Mouse (Mus musculus) CD4-positive helper T cell, adult 2 months (primary cell): ENCODE measurements around the gene Inhbe.

Experiments used
- DNase-seq: peaks from one replicate; pipeline ENCODE4 v3.0.0-alpha.2; 2012; ENCODE audit warnings: low read depth, missing footprints, low spot score

Inhbe gene

DNA sequence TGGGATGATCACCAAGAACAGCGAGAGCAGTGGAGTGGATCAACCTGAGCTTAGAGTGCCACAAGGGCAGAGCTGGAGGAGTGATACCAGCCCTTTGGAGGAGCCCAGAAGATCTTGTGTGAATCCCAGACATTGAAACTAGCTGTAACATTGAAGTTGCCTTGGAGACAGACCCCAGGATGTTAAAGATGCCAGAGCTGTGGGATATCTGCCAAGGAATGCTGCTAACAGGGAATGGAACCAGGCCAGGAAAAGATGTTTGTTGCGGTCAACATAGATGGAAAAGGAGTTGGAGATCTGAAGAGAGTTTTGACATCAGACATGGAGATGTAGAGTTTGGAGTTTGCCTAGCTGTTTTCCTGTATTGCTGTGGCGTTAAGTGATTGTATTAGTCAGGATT, 8.0 kb downstream of the Inhbe start:
- no peak for DNase-seq

DNA sequence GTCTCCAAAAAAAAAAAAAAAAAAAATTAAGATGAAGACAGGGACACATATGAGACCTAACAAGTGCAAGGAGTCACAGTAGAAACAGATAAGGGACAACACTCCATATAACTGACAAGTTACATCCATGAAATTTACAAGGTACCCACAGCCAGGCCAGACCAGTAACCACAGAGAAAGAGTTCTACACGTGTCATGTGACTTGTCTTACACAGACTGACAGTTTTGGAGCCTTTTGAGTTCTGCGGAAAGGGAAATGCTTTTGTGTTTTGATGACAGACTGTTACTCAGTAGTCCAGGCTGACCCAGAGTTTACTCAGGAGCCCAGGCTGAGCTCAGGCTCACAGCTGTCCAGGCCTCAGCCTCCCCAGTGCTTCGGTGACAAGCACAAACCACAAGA, 11.2 kb downstream of the Inhbe start:
- DNase-seq: no peak

DNA sequence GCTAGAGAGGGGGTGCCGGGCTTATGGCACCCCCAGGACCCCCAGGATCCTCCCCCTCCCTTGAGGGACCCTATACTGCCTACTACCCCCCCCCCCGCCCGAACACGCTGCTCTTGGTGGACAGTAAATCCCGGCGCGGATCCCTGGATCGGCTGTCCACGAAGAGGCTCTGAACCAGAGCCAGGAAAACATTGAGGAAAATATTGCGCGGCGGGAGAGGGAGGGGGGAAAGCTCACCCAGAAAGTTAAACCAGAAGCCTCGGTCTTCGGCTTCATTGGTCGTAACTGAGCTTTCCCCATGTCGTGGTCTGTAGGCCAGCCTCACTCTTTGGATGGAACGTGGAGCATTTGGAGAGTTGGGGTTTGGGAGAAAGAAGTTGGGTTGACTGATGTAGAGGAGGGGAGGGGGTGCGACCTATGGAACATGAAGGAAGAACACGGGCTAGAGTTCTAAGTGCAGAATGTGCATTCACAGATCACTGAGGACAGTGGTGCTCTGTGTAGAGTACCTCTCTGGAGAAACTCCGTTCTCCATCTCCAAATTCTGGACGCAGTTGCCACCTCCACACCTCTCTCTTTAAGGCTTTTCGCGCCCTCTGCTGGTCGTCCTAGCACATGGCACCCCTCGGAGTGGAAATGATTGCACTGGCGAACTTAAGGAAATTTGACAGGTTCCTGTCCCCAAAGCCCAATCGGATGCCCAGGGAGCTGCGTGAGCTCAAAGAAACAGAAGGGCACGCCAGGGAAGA, 12.1 kb downstream of the Inhbe start, which contains the start of gene Gli1:
Gli1 (minus strand) TSS at position 84 of the 749 bp plus-strand sequence.
- peak; percentile 84 for DNase-seq

DNA sequence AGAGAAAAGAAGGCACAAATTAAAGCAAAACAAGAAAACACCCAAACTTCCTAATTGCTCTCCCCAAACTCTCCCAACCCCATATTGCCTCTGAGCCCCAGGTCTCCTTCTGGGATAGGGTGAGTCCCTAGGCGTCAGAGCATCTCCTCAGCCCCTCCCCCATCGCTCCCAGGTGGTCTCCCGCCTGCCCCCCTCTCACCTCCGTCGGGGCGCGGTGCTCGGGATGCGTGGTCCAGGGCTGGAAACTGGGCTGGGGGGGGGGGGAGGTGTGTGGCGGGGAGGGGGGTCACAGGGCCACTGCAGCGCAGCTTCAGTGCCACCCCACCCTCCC, 12.9 kb downstream of the Inhbe start:
- no peak for DNase-seq

DNA sequence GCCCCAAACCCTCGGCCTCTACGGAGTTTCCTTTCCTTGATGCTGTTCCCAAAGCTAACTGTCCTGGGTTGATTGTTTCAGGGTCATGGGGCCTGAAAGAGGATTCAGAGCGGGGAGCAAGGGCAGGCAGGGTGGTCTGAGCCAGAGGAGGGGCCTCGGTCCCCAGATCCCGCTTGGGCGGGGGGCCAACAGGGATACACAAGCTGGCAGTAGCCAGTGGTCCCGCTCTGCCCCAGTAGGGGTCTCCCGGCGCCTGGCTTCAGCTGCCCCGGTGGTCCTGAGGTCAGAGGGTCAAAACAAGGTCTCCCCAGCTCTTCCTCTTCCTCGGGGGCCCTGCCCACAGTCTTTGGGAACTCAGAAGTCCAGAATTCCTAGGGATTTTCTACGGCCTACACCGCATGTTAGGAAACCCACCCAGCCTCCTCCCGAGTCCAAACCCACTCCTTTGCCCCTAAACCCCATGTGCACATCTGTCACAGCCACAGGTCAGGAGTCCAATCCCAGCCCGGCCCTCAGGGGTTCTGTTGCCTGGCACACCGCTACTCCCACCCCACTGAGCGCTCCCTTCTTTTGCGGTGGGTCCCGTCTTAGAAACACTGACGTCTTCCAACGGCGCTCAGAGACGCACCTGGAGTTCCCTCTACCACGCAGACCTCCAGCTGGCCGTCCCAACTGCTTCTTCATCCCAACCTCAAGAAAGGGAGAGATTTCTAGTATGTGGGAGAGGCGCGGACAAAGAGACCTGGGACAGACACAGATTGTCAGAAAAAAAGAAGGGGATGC, 13.4 kb downstream of the Inhbe start:
- DNase-seq: peak; percentile 18

DNA sequence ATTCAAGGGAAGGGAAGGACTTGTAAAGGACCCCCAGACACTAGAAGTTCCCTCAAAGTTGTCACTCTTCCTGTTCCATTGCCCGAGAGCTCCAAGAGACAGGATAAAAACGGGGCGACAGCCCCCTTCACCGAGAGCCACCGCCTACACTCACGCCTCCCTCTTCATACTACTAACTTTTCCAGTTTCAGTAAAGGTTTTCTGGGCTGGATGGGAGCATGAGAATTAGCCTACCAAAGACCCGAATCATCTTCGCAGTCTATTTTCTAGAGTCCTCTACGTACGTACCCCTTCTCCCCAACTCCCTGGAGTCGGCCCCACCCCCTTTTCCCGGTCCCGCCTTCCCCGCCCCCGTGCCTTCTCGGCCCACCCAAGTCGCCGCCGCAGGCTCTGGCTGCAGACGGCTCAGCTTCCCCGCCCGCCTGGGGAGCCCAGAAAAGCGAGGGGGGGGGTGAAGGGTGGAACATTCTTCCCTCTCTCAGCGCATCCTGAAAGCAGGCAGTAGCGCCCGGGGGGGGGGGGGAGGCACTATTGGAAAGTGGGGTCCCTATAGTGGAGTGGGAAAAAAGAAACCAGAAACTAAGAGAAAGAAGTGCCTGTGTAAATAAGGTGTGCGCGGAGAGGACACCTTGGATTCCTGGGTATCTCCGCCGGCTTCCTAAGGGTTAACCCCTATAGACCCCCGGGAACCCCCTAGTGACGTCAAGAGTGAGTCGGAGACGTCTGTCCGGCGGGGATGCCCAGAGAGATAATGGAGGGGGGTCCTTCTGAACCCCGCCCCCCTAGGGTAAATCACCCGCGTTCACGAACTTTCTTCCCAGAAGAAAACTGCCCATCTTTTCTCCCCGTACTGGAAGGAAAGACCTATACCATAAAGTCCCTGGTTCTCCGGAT, 14.3 kb downstream of the Inhbe start:
- DNase-seq: peak; percentile 43

DNA sequence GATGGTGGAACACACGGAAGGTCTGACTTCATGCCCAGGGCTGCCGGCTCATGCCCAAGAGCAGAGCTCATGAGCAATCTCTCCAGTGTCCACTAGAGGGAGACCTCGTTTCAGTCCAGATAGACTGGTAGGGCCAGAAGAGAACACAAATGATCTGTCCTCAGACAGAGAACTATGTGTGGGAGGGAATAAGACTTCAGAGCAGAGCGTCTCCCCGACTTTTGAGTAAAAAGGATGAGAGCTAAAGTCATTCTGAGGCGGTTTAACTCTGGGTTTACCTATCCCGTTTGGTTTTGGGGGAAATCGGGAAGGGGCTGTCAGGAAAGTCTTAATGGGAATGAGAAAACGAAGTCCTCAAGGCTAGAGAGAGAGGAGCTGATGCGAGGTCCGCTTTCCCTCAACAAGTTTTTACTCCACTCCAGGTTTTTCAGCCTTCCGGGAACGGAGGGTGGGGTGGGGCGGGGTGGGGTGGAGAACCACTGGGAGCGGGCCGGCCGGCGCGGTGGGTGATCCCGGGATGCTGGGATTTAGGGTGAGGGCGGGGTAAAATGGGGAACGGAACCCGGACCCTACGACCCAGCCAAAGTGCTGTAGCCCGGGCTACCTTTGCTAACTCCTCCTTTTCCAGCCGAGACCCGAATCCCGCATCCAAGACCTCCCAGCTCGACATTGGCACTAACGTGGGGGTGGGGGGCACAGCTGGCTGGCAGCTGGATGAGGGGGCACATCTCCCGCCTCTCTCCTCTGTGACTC, 15.1 kb downstream of the Inhbe start:
- peak; percentile 90 for DNase-seq

DNA sequence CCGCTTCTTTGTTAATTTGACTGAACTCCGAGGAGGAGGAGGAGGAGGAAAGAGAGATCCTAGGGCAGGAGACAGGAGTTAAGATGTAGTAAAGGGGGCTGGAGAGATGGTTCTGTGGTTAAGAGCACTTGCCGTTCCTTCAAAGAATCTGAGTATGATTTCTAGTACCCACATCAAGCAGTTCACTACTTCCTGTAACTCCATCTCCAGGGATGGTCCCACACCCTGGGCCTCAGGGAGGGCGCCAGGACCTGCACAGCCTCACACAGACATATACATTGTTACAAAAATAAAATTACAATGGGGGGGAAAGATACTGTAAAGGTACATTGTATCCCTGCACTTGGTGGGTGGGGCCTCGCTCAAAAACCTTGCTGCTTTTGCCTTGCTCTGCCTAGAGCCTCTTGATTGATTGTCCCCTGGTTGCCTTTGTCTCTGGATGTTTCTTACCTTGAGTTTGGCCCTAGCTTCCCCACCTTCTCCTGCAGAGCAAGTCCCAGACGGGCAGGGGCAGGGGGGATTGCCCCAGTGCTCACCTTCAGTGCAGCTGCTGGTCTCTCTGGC, 16.6 kb downstream of the Inhbe start:
- DNase-seq: peak; percentile 58

DNA sequence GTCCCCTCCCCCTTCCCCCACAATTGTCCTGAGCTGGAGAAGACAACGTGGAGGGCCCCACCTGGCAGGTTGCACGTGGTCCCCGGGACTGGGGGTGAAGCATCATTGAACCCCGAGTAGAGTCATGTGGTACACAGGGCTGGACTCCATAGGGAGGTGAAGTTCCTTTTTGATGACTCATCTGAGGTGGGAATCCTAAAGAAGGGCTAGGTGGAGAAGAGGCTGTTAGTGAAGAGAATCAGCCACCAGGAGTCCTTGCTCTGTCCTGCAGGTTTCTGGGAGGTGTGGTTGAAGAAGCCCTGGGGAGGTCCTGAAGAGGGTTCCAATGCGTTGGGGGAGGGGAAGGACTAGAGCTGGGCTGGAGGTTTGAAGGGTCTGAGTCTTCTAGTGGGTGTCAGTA, 17.3 kb downstream of the Inhbe start:
- no peak for DNase-seq

DNA sequence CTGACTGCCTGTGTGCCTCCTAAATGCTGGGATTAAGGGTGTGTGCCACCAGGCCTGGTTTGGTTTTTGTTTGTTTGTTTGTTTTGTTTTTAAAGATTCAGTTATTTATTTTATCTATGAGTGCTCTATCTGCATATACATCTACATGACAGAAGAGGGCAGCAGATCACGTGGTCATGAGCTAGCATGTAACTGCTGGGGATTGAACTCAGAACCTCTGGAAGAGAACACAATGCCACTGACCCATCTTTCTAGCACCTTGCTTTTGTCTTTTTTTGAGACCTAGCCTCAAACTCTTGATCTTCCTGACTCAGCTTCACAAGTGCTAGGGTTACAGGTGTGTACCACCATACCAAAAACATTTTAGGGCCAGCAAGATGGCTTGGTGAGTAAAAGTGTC, 18.9 kb downstream of the Inhbe start:
- no peak for DNase-seq

DNA sequence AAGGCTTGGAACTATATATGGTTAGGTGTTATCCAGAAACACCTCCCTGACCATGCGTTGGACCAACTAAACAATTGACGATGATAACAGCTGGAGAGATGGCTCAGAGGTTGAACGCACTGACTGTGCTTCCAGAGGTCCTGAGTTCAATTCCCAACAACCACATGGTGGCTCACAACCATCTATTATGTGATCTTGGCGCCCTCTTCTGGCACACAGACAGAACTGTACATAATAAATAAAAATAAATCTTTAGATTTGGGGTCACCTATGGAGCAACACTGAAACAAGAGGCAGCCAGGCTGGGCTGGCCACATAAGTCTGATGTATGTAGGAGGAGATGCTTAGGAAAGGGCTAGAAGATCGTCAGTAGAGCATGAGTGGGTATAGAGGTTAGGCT, 21.1 kb downstream of the Inhbe start:
- peak; percentile 49 for DNase-seq

DNA sequence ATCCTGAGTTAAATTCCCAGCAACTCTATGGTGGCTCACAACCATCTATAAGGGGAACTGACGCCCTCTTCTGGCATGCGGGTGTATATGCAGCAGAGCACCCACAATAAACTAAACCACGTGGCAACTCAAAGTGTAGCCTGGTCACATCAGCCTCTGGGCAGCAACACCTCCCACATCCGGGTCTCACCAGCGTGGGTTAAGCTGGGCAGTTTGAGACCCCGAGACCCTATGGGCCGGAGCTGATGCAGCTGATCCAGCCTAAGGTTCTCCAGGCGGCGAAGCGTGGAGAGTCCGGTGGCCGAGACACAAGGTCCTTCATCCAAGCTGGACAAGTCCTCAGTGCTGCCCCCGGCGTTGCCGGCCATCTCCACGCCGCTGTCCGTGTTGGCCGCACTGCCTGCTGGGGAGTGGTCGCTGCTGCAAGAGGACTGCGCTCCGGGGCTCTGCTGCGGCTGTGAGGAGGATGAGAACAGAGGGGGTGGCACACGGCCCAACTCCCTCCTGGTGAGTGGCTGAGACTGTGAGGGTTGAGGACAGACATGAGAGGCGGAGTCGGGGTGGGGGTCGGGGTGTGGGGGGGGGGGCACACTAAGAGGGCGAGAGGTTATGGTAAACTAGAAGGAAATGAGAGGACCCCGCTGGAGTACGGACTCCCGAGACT, 21.9 kb downstream of the Inhbe start:
- DNase-seq: peak; percentile 39

DNA sequence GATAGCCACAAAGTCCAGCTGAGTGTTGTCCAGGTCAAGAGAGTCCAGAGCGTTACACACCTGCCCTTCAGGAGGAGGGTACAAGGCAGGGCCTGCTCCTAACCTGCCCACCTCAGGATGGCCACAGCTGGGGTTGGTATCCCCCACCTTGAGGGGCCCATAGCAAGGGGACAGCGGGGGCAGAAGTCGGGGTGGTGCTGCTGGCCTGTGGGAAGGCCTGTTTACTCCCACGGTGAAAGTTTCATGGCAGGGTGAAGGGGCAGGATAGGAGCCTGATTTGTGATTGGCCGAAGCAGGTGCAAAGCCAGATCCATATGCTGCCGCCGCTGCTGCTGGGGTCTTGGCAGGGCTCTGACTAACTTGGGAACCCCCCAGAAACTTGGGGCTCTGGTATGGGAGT, 24.0 kb downstream of the Inhbe start:
- DNase-seq: no peak

DNA sequence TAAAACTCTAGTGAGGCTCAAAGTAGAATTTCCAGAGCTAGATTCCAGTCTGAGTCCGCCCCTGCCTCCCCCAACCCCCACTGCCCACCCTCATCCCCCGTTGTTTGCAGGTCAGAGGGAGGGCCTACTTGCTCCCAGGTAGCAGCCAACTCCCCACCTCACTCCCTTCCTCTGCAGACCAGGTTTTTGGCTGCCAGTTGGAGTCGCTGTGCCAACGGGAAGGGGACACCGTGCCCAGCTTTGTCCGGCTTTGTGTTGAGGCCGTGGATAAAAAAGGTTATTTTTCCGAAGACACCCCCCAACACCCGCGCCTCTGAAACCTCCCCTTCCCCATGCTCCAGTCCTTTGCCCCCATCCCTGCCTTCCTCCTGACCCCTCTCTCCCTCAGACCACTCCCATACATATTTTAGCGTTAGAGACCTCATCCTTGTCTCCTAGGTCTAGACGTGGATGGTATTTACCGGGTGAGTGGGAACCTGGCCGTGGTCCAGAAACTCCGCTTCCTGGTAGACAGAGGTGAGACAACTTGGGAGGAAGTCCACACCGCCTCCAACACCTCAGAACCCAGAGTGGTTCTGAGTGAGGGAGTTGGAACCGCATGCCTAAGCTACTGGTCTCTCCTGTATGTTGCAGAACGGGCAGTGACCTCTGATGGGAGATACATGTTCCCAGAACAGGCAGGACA, 26.6 kb downstream of the Inhbe start:
- no peak for DNase-seq

DNA sequence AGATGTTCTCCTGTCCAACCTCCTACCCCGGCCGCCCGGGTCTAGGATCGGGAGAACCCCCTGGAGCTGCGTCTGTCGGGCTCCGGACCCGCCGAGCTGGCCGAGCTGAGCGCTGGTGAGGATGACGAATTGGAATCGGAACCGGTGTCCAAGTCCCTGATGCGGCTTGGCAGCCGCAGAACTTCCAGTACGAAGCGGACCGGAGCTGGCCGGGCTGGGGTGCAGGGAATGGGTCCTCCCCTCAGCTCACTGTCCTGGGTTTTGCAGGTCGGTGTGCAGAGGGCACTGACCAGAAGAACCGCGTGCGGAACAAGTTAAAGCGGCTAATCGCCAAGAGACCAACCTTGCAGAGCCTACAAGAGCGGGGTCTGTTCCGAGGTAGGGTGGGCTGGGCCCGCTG, 27.4 kb downstream of the Inhbe start:
- DNase-seq: no peak

DNA sequence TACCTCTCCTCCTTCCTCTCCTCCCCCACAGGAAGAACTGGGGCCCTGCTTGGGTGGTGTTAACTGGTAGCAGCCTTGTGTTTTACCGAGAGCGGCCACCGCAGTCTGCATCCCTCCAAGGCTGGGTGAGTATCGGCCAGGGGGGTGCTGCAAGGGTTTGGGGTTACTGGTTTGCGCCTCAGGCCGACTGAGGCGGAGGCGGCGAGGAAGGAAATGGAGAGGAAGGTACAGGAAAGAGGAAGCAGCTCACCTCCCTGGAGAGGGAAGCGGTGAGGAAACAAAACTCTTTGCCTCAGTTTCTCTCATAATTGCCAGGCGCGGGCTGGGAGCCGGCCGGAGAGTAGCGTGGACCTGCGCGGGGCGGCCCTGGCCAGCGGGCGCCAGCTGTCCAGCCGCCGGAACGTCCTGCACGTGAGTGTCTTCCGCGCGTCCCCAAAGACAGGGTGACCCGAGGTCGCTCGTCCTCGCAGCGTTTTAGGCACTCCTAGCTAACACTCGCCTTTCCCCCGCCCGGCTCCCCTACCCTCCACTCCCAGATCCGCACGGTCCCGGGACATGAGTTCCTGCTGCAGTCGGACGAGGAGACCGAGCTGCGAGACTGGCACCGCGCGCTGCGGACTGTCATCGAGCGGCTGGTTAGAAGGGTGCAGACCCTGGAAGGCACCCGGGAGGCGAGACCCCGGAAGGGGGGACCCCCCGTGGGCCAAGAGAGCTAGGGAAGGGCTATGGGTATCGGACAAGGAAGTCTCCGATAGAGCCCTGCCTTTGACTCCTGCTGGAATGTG, 28.0 kb downstream of the Inhbe start:
- peak; percentile 62 for DNase-seq

DNA sequence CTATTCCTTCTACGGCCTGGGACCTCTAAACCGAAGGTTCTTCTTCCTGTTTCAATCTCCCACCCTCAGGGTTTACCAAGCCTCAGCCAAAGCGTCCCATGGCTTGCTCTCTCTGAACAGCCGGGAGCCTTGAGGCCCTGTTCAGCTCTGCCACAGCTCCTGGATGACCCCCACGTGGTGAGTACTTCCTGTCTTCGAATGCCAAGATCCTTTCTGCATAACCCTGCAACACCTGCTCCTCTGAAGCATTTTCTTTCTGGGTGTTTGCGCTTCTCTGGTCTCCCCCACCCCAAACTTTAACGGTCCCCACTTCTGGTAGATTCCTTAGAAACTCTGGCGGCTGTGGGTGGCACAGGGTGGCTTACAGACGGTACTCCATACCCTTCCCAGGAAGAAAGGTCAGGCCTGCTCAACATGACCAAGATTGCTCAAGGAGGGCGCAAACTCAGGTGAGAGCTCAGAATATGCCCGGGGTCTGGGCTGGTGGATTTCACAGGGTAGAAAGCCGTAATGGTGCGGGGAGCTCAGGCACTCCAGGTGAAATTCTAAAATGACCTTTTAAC, 28.7 kb downstream of the Inhbe start:
- peak; percentile 55 for DNase-seq

DNA sequence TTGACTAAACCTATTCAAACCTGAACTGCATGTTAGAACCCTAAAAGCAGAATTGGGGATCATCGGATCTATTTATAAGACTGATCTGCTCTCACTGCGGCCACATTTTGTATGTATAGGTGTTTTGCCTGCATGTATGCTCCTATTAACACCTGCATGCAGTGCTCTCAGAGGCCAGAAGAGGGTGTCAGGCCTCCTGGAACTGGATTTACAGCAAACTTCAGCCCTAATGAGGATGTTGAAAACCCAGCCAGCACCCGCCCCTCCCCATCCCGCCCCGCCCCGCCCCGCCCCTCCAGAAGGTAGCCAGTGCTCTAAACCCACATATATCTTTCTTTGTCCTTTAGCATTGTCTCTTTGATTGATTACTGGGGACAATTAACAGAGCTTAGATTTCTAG, 29.7 kb downstream of the Inhbe start:
- DNase-seq: peak; percentile 91
